Mouse (Mus musculus): ENCODE results near the gene Bend5. TPM values are rescaled to one million over a fixed set of nuclear protein-coding genes. Genes with fewer than 3 reads are reported as not detected.
A peak's percentile ranks its signal among the peaks of the same experiment; 100 is the strongest.

The Bend5 gene
- total RNA-seq, 2 experiments from 2014 or later, result 13.1 to 13.5 TPM

- DNase-seq (ENCODE audit: low spot score in 2 of 2), result no peak
- H3K4me3 ChIP-seq, result no peak overlapping the region
- TF ChIP-seq CTCF (conservative IDR thresholded peaks at IDR 0.05), result no peak
- H3K27ac ChIP-seq, result no peak overlapping the region
Observed at GRCm38 (mm10) chr4:111473014-111473413, 58.2 kb downstream of the Bend5 start.

GRCm38 (mm10) chr4:111475374-111475971 lies 60.7 kb downstream of the Bend5 start:
- DNase-seq (ENCODE audit: low spot score in 2 of 2), result no peak
- TF ChIP-seq CTCF (conservative IDR thresholded peaks at IDR 0.05), result no peak
- H3K4me3 ChIP-seq, result no peak overlapping the region
- H3K27ac ChIP-seq, result no peak overlapping the region

- Histone ChIP-seq H3K27ac (no peak overlapping the region), H3K4me3 (no peak overlapping the region)
- no peak; the same call in 1 of the 2 replicates for TF ChIP-seq CTCF (conservative IDR thresholded peaks at IDR 0.05)
- DNase-seq (ENCODE audit: low spot score in 2 of 2), result no peak
Observed at GRCm38 (mm10) chr4:111477507-111477906, 62.7 kb downstream of the Bend5 start.

- no peak overlapping the region for H3K4me3 ChIP-seq
- DNase-seq (ENCODE audit: low spot score in 2 of 2), result no peak
- TF ChIP-seq CTCF (conservative IDR thresholded peaks at IDR 0.05), result no peak
- no peak overlapping the region for H3K27ac ChIP-seq
Observed at GRCm38 (mm10) chr4:111483499-111483898, 68.7 kb downstream of the Bend5 start.

- H3K27ac ChIP-seq, result no peak overlapping the region
- no peak overlapping the region for H3K4me3 ChIP-seq
- no peak for DNase-seq (ENCODE audit: low spot score in 2 of 2)
- TF ChIP-seq CTCF (conservative IDR thresholded peaks at IDR 0.05), result no peak
Observed at GRCm38 (mm10) chr4:111485189-111485588, 70.4 kb downstream of the Bend5 start.

- no peak for TF ChIP-seq CTCF (conservative IDR thresholded peaks at IDR 0.05)
- Histone ChIP-seq H3K4me3 (no peak overlapping the region), H3K27ac (no peak overlapping the region)
- DNase-seq (ENCODE audit: low spot score in 2 of 2), result no peak
Observed at GRCm38 (mm10) chr4:111486187-111486586, 71.4 kb downstream of the Bend5 start.

GRCm38 (mm10) chr4:111487233-111487843 lies 72.5 kb downstream of the Bend5 start:
- H3K4me3 ChIP-seq, result no peak overlapping the region

GRCm38 (mm10) chr4:111493750-111494404 lies 79.1 kb downstream of the Bend5 start:
- Histone ChIP-seq H3K4me3 (no peak overlapping the region), H3K27ac (no peak overlapping the region)
- TF ChIP-seq CTCF (conservative IDR thresholded peaks at IDR 0.05), result peak; percentile 67
- DNase-seq (ENCODE audit: low spot score in 2 of 2), result no peak

More at GRCm38 (mm10) chr4:111487233-111487843, 72.5 kb downstream of the Bend5 start:
- H3K27ac ChIP-seq, result no peak overlapping the region
- no peak for TF ChIP-seq CTCF (conservative IDR thresholded peaks at IDR 0.05)
- no peak for DNase-seq (ENCODE audit: low spot score in 2 of 2)

- peak; percentile 66 to 86 for DNase-seq (ENCODE audit: low spot score in 2 of 2)
- TF ChIP-seq CTCF (conservative IDR thresholded peaks at IDR 0.05), result peak; percentile 96
- H3K27ac ChIP-seq, result no peak overlapping the region
- no peak overlapping the region for H3K4me3 ChIP-seq
Observed at GRCm38 (mm10) chr4:111495949-111496348, 81.1 kb downstream of the Bend5 start.

- TF ChIP-seq CTCF (conservative IDR thresholded peaks at IDR 0.05), result no peak; the same call in 1 of the 2 replicates
- no peak overlapping the region for H3K4me3 ChIP-seq
- peak; percentile 58 to 82 for DNase-seq (ENCODE audit: low spot score in 2 of 2)
- no peak overlapping the region for H3K27ac ChIP-seq
Observed at GRCm38 (mm10) chr4:111498751-111499150, 83.9 kb downstream of the Bend5 start.

GRCm38 (mm10) chr4:111501441-111501840 lies 86.6 kb downstream of the Bend5 start:
- no peak for DNase-seq (ENCODE audit: low spot score in 2 of 2)
- H3K27ac ChIP-seq, result no peak overlapping the region
- no peak for TF ChIP-seq CTCF (conservative IDR thresholded peaks at IDR 0.05)
- no peak overlapping the region for H3K4me3 ChIP-seq

GRCm38 (mm10) chr4:111502965-111503727 lies 88.3 kb downstream of the Bend5 start:
- no peak for DNase-seq (ENCODE audit: low spot score in 2 of 2)
- H3K4me3 ChIP-seq, result no peak overlapping the region
- no peak overlapping the region for H3K27ac ChIP-seq
- TF ChIP-seq CTCF (conservative IDR thresholded peaks at IDR 0.05), result no peak

- TF ChIP-seq CTCF (conservative IDR thresholded peaks at IDR 0.05), result no peak
- no peak overlapping the region for H3K4me3 ChIP-seq
- H3K27ac ChIP-seq, result no peak overlapping the region
- no peak for DNase-seq (ENCODE audit: low spot score in 2 of 2)
Observed at GRCm38 (mm10) chr4:111504952-111505351, 90.1 kb downstream of the Bend5 start.
